Mouse (Mus musculus) limb, embryonic 12.5 days (tissue): ENCODE measurements around the gene Dmpk. TPM values are rescaled to one million over a fixed set of nuclear protein-coding genes. Genes with fewer than 3 reads are reported as not detected.

Experiments used
- ATAC-seq: fragments of 200-750 bp; cut with Nextera tagmentation; 2 replicates; pipeline ENCODE4 v1.8.0; 2017; ENCODE audit warnings: low read depth, moderate TSS enrichment; ENCODE audit not compliant: insufficient number of reproducible peaks, insufficient read depth, low FRiP score, low TSS enrichment
- H3K27ac ChIP-seq: fragments of 300-500 bp; sonication (generic); 2 replicates; pipeline ENCODE4 v1.5.1; 2016; ENCODE audit warnings: mild to moderate bottlenecking, moderate library complexity
- H3K27me3 ChIP-seq: fragments of 300-500 bp; sonication (generic); 2 replicates; pipeline ENCODE4 v1.6.1; 2016; ENCODE audit warnings: mild to moderate bottlenecking, moderate library complexity
- H3K36me3 ChIP-seq: fragments of 300-500 bp; sonication (generic); 2 replicates; pipeline ENCODE4 v1.6.1; 2016; ENCODE audit warnings: mild to moderate bottlenecking, moderate library complexity
- H3K4me1 ChIP-seq: fragments of 300-500 bp; sonication (generic); replicated peaks from 2 replicates; pipeline ENCODE4 v1.6.1; 2016
- H3K4me2 ChIP-seq: fragments of 300-500 bp; sonication (generic); 2 replicates; pipeline ENCODE4 v1.6.1; 2016; ENCODE audit warnings: mild to moderate bottlenecking, moderate library complexity
- H3K4me3 ChIP-seq: fragments of 300-500 bp; sonication (generic); replicated peaks from 2 replicates; pipeline ENCODE4 v1.5.1; 2016; ENCODE audit warnings: mild to moderate bottlenecking
- H3K9ac ChIP-seq: fragments of 300-500 bp; sonication (generic); replicated peaks from 2 replicates; pipeline ENCODE4 v1.6.1; 2016; ENCODE audit warnings: mild to moderate bottlenecking, moderate library complexity
- H3K9me3 ChIP-seq: fragments of 300-500 bp; sonication (generic); 2 replicates; pipeline ENCODE4 v1.6.1; 2016; ENCODE audit warnings: mild to moderate bottlenecking, moderate library complexity
- WGBS: fragments of 180-500 bp; shearing (Covaris S2); methylation state at CpG from one replicate; pipeline ENCODE4 v1.1.7; 2016; 5-methylcytosine and 5-hydroxymethylcytosine counted together
- polyA plus RNA-seq: library from polyadenylated mRNA; unstranded; fragments of >200 nt; fragmentation: Nextera tagmentation; extraction: Ambion mirVana; gene quantifications from 2 replicates; pipeline ENCODE4 v1.2.1, GENCODE M21; 2016

Dmpk gene
- polyA plus RNA-seq, 1 experiment from 2014 or later: 18.9 TPM

GRCm38 (mm10) chr7:19097217-19097616 is 13.6 kb downstream of the Dmpk start:
- Histone ChIP-seq H3K27me3 (no peaks in the 10 kb centered on the region), H3K4me1 (peaks cover 36% of the 10 kb centered on the region), H3K4me3 (peak overlapping the region; percentile 85; the same call in 1 of the 2 replicates), H3K4me2 (peak overlapping the region; percentile 92; the same call in 1 of the 2 replicates), H3K9me3 (no peaks in the 10 kb centered on the region), H3K9ac (peak overlapping the region; percentile 94; the same call in 1 of the 2 replicates), H3K36me3 (peaks cover 15% of the 10 kb centered on the region), H3K27ac (no peak overlapping the region)
- ATAC-seq: no peak
- WGBS: 53% methylated on average over 2 of the region's 2 CpGs

- no peaks in the 10 kb centered on the region for H3K9me3 ChIP-seq
- H3K36me3 ChIP-seq: peaks cover 15% of the 10 kb centered on the region
- ATAC-seq: no peak
- H3K27me3 ChIP-seq: no peaks in the 10 kb centered on the region
- peaks cover 29% of the 10 kb centered on the region for H3K4me1 ChIP-seq
- H3K4me2 ChIP-seq: 0 out of 2 replicates have a peak overlapping the region, but pooled peaks have one; percentile 92
- no peak overlapping the region for H3K4me3 ChIP-seq
- H3K27ac ChIP-seq: no peak overlapping the region
- H3K9ac ChIP-seq: no peak overlapping the region
Measured at GRCm38 (mm10) chr7:19097863-19098262, 14.2 kb downstream of the Dmpk start.

- Histone ChIP-seq H3K9me3 (no peaks in the 10 kb centered on the region), H3K4me2 (no peak overlapping the region), H3K27ac (no peak overlapping the region), H3K27me3 (no peaks in the 10 kb centered on the region), H3K4me3 (no peak overlapping the region), H3K4me1 (peaks cover 23% of the 10 kb centered on the region), H3K9ac (no peak overlapping the region), H3K36me3 (peaks cover 15% of the 10 kb centered on the region)
- 66% methylated on average over 7 of the region's 7 CpGs for WGBS
- no peak for ATAC-seq
Measured at GRCm38 (mm10) chr7:19098811-19099210, 15.2 kb downstream of the Dmpk start.

GRCm38 (mm10) chr7:19100290-19100689 is 16.6 kb downstream of the Dmpk start:
- no peak for ATAC-seq
- H3K4me2 ChIP-seq: no peak overlapping the region
- H3K27me3 ChIP-seq: no peaks in the 10 kb centered on the region
- no peaks in the 10 kb centered on the region for H3K9me3 ChIP-seq
- peaks cover 15% of the 10 kb centered on the region for H3K36me3 ChIP-seq
- 92% methylated on average over 1 of the region's 1 CpGs for WGBS
- H3K4me1 ChIP-seq: peaks cover 23% of the 10 kb centered on the region
- no peak overlapping the region for H3K27ac ChIP-seq
- no peak overlapping the region for H3K9ac ChIP-seq
- no peak overlapping the region for H3K4me3 ChIP-seq

- Histone ChIP-seq H3K9me3 (no peaks in the 10 kb centered on the region), H3K36me3 (no peaks in the 10 kb centered on the region), H3K4me3 (no peak overlapping the region), H3K4me2 (no peak overlapping the region), H3K4me1 (no peaks in the 10 kb centered on the region), H3K27ac (no peak overlapping the region), H3K27me3 (no peaks in the 10 kb centered on the region), H3K9ac (no peak overlapping the region)
- ATAC-seq: no peak
Measured at GRCm38 (mm10) chr7:19103741-19104140, 20.1 kb downstream of the Dmpk start.

- no peak for ATAC-seq
- H3K27ac ChIP-seq: no peak overlapping the region
- no peak overlapping the region; the same call in 1 of the 2 replicates for H3K9ac ChIP-seq
- H3K36me3 ChIP-seq: no peaks in the 10 kb centered on the region
- no peaks in the 10 kb centered on the region for H3K9me3 ChIP-seq
- H3K27me3 ChIP-seq: no peaks in the 10 kb centered on the region
- WGBS: 80% methylated on average over 2 of the region's 2 CpGs
- no peak overlapping the region for H3K4me2 ChIP-seq
- no peaks in the 10 kb centered on the region for H3K4me1 ChIP-seq
- no peak overlapping the region for H3K4me3 ChIP-seq
Measured at GRCm38 (mm10) chr7:19104486-19104885, 20.8 kb downstream of the Dmpk start.

GRCm38 (mm10) chr7:19107436-19107835 is 23.8 kb downstream of the Dmpk start:
- no peak overlapping the region for H3K9ac ChIP-seq
- no peaks in the 10 kb centered on the region for H3K4me1 ChIP-seq
- H3K36me3 ChIP-seq: no peaks in the 10 kb centered on the region
- no peak overlapping the region for H3K4me2 ChIP-seq
- 67% methylated on average over 3 of the region's 3 CpGs for WGBS
- no peaks in the 10 kb centered on the region for H3K9me3 ChIP-seq
- no peak overlapping the region; the same call in 1 of the 2 replicates for H3K27ac ChIP-seq
- H3K4me3 ChIP-seq: no peak overlapping the region
- no peak for ATAC-seq
- no peaks in the 10 kb centered on the region for H3K27me3 ChIP-seq

GRCm38 (mm10) chr7:19109565-19109964 is 25.9 kb downstream of the Dmpk start:
- Histone ChIP-seq H3K4me1 (no peaks in the 10 kb centered on the region), H3K4me3 (no peak overlapping the region), H3K4me2 (no peak overlapping the region), H3K27me3 (no peaks in the 10 kb centered on the region), H3K27ac (no peak overlapping the region), H3K9ac (no peak overlapping the region), H3K9me3 (no peaks in the 10 kb centered on the region), H3K36me3 (no peaks in the 10 kb centered on the region)
- WGBS: 91% methylated on average over 1 of the region's 1 CpGs
- ATAC-seq: no peak

GRCm38 (mm10) chr7:19118028-19118771 is 34.6 kb downstream of the Dmpk start, which contains the start of gene Gm4969:
Gene Gm4969 (minus strand): TSS chr7:19118368.
- Histone ChIP-seq H3K9ac (no peak within 1 kb of the TSS; the same call in 1 of the 2 replicates), H3K36me3 (no peaks in the 10 kb centered on the region), H3K4me1 (peaks cover 15% of the 10 kb centered on the region), H3K27ac (no peak within 1 kb of the TSS), H3K4me2 (peak within 1 kb of the TSS; percentile 52), H3K9me3 (peaks cover 11% of the 10 kb centered on the region; the same call in 1 of the 2 replicates), H3K4me3 (peak within 1 kb of the TSS; percentile 29), H3K27me3 (peaks cover 6% of the 10 kb centered on the region; the same call in 1 of the 2 replicates)
- 0 out of 2 replicates have a peak, but pooled peaks have one; percentile 5 for ATAC-seq
- 23% methylated on average over 63 of the region's 64 CpGs for WGBS

- H3K27ac ChIP-seq: no peak overlapping the region
Measured at GRCm38 (mm10) chr7:19119083-19119482, 35.4 kb downstream of the Dmpk start.

GRCm38 (mm10) chr7:19119631-19120429 is 36.2 kb downstream of the Dmpk start, which contains the start of gene Fbxo46:
Gene Fbxo46 (plus strand): TSS chr7:19119859.
- H3K27ac ChIP-seq: no peak within 1 kb of the TSS

More at GRCm38 (mm10) chr7:19119083-19119482, 35.4 kb downstream of the Dmpk start:
- H3K9me3 ChIP-seq: peaks cover 11% of the 10 kb centered on the region; the same call in 1 of the 2 replicates
- H3K4me1 ChIP-seq: peaks cover 15% of the 10 kb centered on the region
- H3K4me2 ChIP-seq: no peak overlapping the region; the same call in 1 of the 2 replicates
- H3K4me3 ChIP-seq: no peak overlapping the region
- no peaks in the 10 kb centered on the region for H3K36me3 ChIP-seq
- peaks cover 6% of the 10 kb centered on the region; the same call in 1 of the 2 replicates for H3K27me3 ChIP-seq
- ATAC-seq: 0 out of 2 replicates have a peak, but pooled peaks have one; percentile 23
- WGBS: 92% methylated on average over 8 of the region's 8 CpGs
- H3K9ac ChIP-seq: no peak overlapping the region

More at GRCm38 (mm10) chr7:19119631-19120429, 36.2 kb downstream of the Dmpk start, which contains the start of gene Fbxo46:
- Histone ChIP-seq H3K9ac (peak within 1 kb of the TSS; percentile 80), H3K36me3 (no peaks in the 10 kb centered on the region), H3K4me1 (peaks cover 15% of the 10 kb centered on the region), H3K4me3 (peak within 1 kb of the TSS; percentile 68), H3K9me3 (peaks cover 11% of the 10 kb centered on the region; the same call in 1 of the 2 replicates), H3K27me3 (peaks cover 6% of the 10 kb centered on the region; the same call in 1 of the 2 replicates), H3K4me2 (peak within 1 kb of the TSS; percentile 87)
- ATAC-seq: peak; percentile 92
- 3% methylated on average over 34 of the region's 34 CpGs for WGBS
